Comparison of ENCODE assay signal across 23 mouse cellular contexts in genomic region chr7:130578607-130579006, GRCm38 (mm10).
"Had no signal": no experiment of that assay in that cellular context is flagged by ENCODE, and none has a peak within 500 bp of the region (broad histone marks: within the 10 kb centered on the region; RNA-seq: fewer than 3 reads in every experiment).

No protein-coding gene starts in this region.

- H3K27ac ChIP-seq: forebrain, embryonic 15.5 days; heart, adult 2 months; heart, embryonic 13.5 days; heart, embryonic 15.5 days; hindbrain, embryonic 14.5 days; intestine, embryonic 15.5 days; layer of hippocampus, adult 2 months; left cerebral cortex, adult 2 months; limb, embryonic 10.5 days had no signal

- H3K9ac ChIP-seq: forebrain, embryonic 15.5 days; forebrain, postnatal 0 days; heart, embryonic 13.5 days; heart, embryonic 15.5 days; hindbrain, embryonic 14.5 days; intestine, embryonic 15.5 days; limb, embryonic 12.5 days had no signal

- H3K36me3 ChIP-seq: forebrain, embryonic 15.5 days; heart, embryonic 13.5 days; heart, embryonic 15.5 days; intestine, embryonic 15.5 days; limb, embryonic 10.5 days; limb, embryonic 12.5 days had no signal

- ATAC-seq: forebrain, embryonic 15.5 days; forebrain, postnatal 0 days; hindbrain, embryonic 16.5 days; inflammation-experienced regulatory T-cells, adult 6 months; intestine, embryonic 15.5 days; intestine, postnatal 0 days had no signal

- H3K4me3 ChIP-seq: forebrain, embryonic 15.5 days; heart, adult 2 months; heart, embryonic 13.5 days; heart, embryonic 15.5 days; intestine, embryonic 15.5 days; layer of hippocampus, adult 2 months; left cerebral cortex, adult 2 months; limb, embryonic 10.5 days; limb, embryonic 12.5 days had no signal

- DNase-seq: forebrain, postnatal 0 days; gastrocnemius, postnatal 10 days; gastrocnemius, postnatal 25 days; heart, adult 2 months; heart, postnatal 14 days; heart, postnatal 36 days; kidney, adult 18-20 months; kidney, adult 8-10 months; kidney, postnatal 25 days; kidney, postnatal 4 days had no signal

- H3K4me2 ChIP-seq: forebrain, embryonic 15.5 days; heart, embryonic 11.5 days; heart, embryonic 13.5 days; heart, embryonic 15.5 days; hindbrain, embryonic 14.5 days; intestine, embryonic 15.5 days; limb, embryonic 12.5 days had no signal

- H3K27me3 ChIP-seq: forebrain, embryonic 15.5 days; heart, embryonic 13.5 days; heart, embryonic 15.5 days; intestine, embryonic 15.5 days; limb, embryonic 12.5 days had no signal

- H3K9me3 ChIP-seq: forebrain, embryonic 15.5 days; heart, embryonic 15.5 days; intestine, embryonic 15.5 days; limb, embryonic 10.5 days; limb, embryonic 12.5 days had no signal
